Mouse (Mus musculus): ENCODE results near the gene Unc13d. TPM values are rescaled to one million over a fixed set of nuclear protein-coding genes. Genes with fewer than 3 reads are reported as not detected.
"Not testable (repeated sequence)": the region's sequence is repeated elsewhere in the genome, so short reads cannot be mapped to it uniquely, and the experiment has no call there.

Gene Unc13d
- polyA plus RNA-seq, 1 experiment from 2014 or later = 1.0 TPM

- no peaks in the 10 kb centered on the region for H3K9me3 ChIP-seq (replicated peaks)
- no peak overlapping the region for H3K27ac ChIP-seq (replicated peaks)
- H3K4me3 ChIP-seq (replicated peaks) = no peak overlapping the region
- H3K9ac ChIP-seq (replicated peaks) = no peak overlapping the region
- no peak for ATAC-seq (ENCODE audit: low FRiP score)
- no peaks in the 10 kb centered on the region for H3K36me3 ChIP-seq
- no peaks in the 10 kb centered on the region for H3K27me3 ChIP-seq (replicated peaks)
- 74% methylated on average over 14 of the region's 14 CpGs for WGBS
- no peak overlapping the region for H3K4me2 ChIP-seq
- H3K4me1 ChIP-seq = peaks cover 19% of the 10 kb centered on the region
Observed at GRCm38 (mm10) chr11:116098711-116099460, 21.1 kb upstream of the Unc13d start.

- Histone ChIP-seq H3K36me3 (no peaks in the 10 kb centered on the region), H3K4me1 (peaks cover 4% of the 10 kb centered on the region; the same call in 1 of the 2 replicates), H3K4me2 (no peak overlapping the region), H3K4me3 (replicated peaks) (no peak overlapping the region), H3K9ac (replicated peaks) (no peak overlapping the region), H3K27ac (replicated peaks) (no peak overlapping the region), H3K9me3 (replicated peaks) (no peaks in the 10 kb centered on the region), H3K27me3 (replicated peaks) (no peaks in the 10 kb centered on the region)
- no peak for ATAC-seq (ENCODE audit: low FRiP score)
- 95% methylated on average over 5 of the region's 5 CpGs for WGBS
Observed at GRCm38 (mm10) chr11:116096213-116097108, 18.7 kb upstream of the Unc13d start.

- no peak for ATAC-seq (ENCODE audit: low FRiP score)
- Histone ChIP-seq H3K9me3 (replicated peaks) (no peaks in the 10 kb centered on the region), H3K4me2 (no peak overlapping the region), H3K27me3 (replicated peaks) (no peaks in the 10 kb centered on the region), H3K36me3 (no peaks in the 10 kb centered on the region), H3K27ac (replicated peaks) (no peak overlapping the region), H3K4me1 (peaks cover 4% of the 10 kb centered on the region; the same call in 1 of the 2 replicates), H3K4me3 (replicated peaks) (no peak overlapping the region), H3K9ac (replicated peaks) (no peak overlapping the region)
- WGBS = 78% methylated on average over 3 of the region's 3 CpGs
Observed at GRCm38 (mm10) chr11:116095573-116095972, 17.8 kb upstream of the Unc13d start.

- 70% methylated on average over 16 of the region's 16 CpGs for WGBS
- no peaks in the 10 kb centered on the region for H3K27me3 ChIP-seq (replicated peaks)
- ATAC-seq (ENCODE audit: low FRiP score) = no peak
- no peak overlapping the region for H3K27ac ChIP-seq (replicated peaks)
- no peaks in the 10 kb centered on the region for H3K36me3 ChIP-seq
- no peaks in the 10 kb centered on the region for H3K4me1 ChIP-seq
- H3K9me3 ChIP-seq (replicated peaks) = no peaks in the 10 kb centered on the region
- no peak overlapping the region for H3K4me3 ChIP-seq (replicated peaks)
- H3K9ac ChIP-seq (replicated peaks) = no peak overlapping the region
- H3K4me2 ChIP-seq = no peak overlapping the region
Observed at GRCm38 (mm10) chr11:116093771-116094565, 16.2 kb upstream of the Unc13d start.

- ATAC-seq (ENCODE audit: low FRiP score); H3K4me2 ChIP-seq; H3K36me3 ChIP-seq; H3K27me3 ChIP-seq (replicated peaks); H3K4me1 ChIP-seq; H3K9ac ChIP-seq (replicated peaks); H3K9me3 ChIP-seq (replicated peaks); H3K27ac ChIP-seq (replicated peaks); H3K4me3 ChIP-seq (replicated peaks): not testable (repeated sequence)
- WGBS = 93% methylated on average over 6 of the region's 6 CpGs
Observed at GRCm38 (mm10) chr11:116092959-116093358, 15.2 kb upstream of the Unc13d start.

- H3K4me2 ChIP-seq = no peak overlapping the region
- peaks cover 8% of the 10 kb centered on the region for H3K4me1 ChIP-seq
- H3K27me3 ChIP-seq (replicated peaks) = no peaks in the 10 kb centered on the region
- WGBS = 89% methylated on average over 6 of the region's 6 CpGs
- no peak for ATAC-seq (ENCODE audit: low FRiP score)
- no peaks in the 10 kb centered on the region for H3K9me3 ChIP-seq (replicated peaks)
- no peak overlapping the region for H3K27ac ChIP-seq (replicated peaks)
- no peak overlapping the region for H3K9ac ChIP-seq (replicated peaks)
- no peak overlapping the region for H3K4me3 ChIP-seq (replicated peaks)
- no peaks in the 10 kb centered on the region for H3K36me3 ChIP-seq
Observed at GRCm38 (mm10) chr11:116091591-116091990, 13.8 kb upstream of the Unc13d start.

GRCm38 (mm10) chr11:116089545-116089944 lies 11.8 kb upstream of the Unc13d start:
- Histone ChIP-seq H3K36me3 (no peaks in the 10 kb centered on the region), H3K4me1 (peaks cover 22% of the 10 kb centered on the region), H3K4me3 (replicated peaks) (no peak overlapping the region), H3K27me3 (replicated peaks) (no peaks in the 10 kb centered on the region), H3K4me2 (no peak overlapping the region), H3K9me3 (replicated peaks) (no peaks in the 10 kb centered on the region), H3K9ac (replicated peaks) (no peak overlapping the region), H3K27ac (replicated peaks) (no peak overlapping the region)
- WGBS = 92% methylated on average over 6 of the region's 6 CpGs
- no peak for ATAC-seq (ENCODE audit: low FRiP score)

GRCm38 (mm10) chr11:116088741-116089394 lies 11.1 kb upstream of the Unc13d start:
- no peak overlapping the region for H3K4me2 ChIP-seq
- H3K4me1 ChIP-seq = peaks cover 22% of the 10 kb centered on the region
- H3K27ac ChIP-seq (replicated peaks) = no peak overlapping the region
- no peak overlapping the region for H3K4me3 ChIP-seq (replicated peaks)
- WGBS = 90% methylated on average over 11 of the region's 11 CpGs
- no peak for ATAC-seq (ENCODE audit: low FRiP score)
- H3K27me3 ChIP-seq (replicated peaks) = no peaks in the 10 kb centered on the region
- H3K9ac ChIP-seq (replicated peaks) = no peak overlapping the region
- no peaks in the 10 kb centered on the region for H3K36me3 ChIP-seq
- no peaks in the 10 kb centered on the region for H3K9me3 ChIP-seq (replicated peaks)

- Histone ChIP-seq H3K4me2 (no peak overlapping the region), H3K36me3 (peaks cover 7% of the 10 kb centered on the region; the same call in 1 of the 2 replicates), H3K9ac (replicated peaks) (no peak overlapping the region), H3K27me3 (replicated peaks) (no peaks in the 10 kb centered on the region), H3K27ac (replicated peaks) (no peak overlapping the region), H3K4me1 (peaks cover 22% of the 10 kb centered on the region), H3K4me3 (replicated peaks) (0 out of 2 replicates have a peak overlapping the region, but pooled peaks have one; percentile 55), H3K9me3 (replicated peaks) (no peaks in the 10 kb centered on the region)
- 89% methylated on average over 8 of the region's 8 CpGs for WGBS
- ATAC-seq (ENCODE audit: low FRiP score) = no peak
Observed at GRCm38 (mm10) chr11:116088188-116088587, 10.4 kb upstream of the Unc13d start.

GRCm38 (mm10) chr11:116087194-116088130 lies 9.7 kb upstream of the Unc13d start:
- peak overlapping the region; percentile 66 for H3K4me2 ChIP-seq
- H3K27me3 ChIP-seq (replicated peaks) = no peaks in the 10 kb centered on the region
- peak overlapping the region; percentile 52 for H3K9ac ChIP-seq (replicated peaks)
- peaks cover 12% of the 10 kb centered on the region for H3K36me3 ChIP-seq
- H3K27ac ChIP-seq (replicated peaks) = peak overlapping the region; percentile 85
- peak overlapping the region; percentile 55 for H3K4me3 ChIP-seq (replicated peaks)
- H3K9me3 ChIP-seq (replicated peaks) = no peaks in the 10 kb centered on the region
- WGBS = 4% methylated on average over 31 of the region's 31 CpGs
- ATAC-seq (ENCODE audit: low FRiP score) = peak; percentile 77
- peaks cover 22% of the 10 kb centered on the region for H3K4me1 ChIP-seq
